ENCODE assay signal across 20 mouse cellular contexts in the genomic region with DNA sequence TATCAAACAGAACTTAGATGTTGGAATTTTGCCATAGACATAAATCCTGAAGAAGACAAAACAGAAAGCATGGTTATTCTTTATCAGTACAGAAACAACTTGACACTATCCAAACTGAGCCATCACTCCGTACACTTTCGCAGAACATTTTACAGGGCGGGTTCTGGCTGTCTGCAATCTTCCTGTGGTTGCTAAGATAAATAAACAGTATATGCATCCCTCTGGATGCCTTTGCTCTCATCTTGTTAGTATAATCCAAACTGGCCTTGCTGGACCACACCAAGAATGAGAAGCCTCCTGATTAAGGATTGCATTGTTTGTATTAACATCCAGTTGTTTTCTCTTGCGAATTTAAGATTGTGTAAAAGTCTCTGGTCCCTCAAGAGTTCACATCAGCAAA. TPM values are rescaled to one million over a fixed set of nuclear protein-coding genes. Genes with fewer than 3 reads are reported as not detected.
A peak's percentile ranks its signal among the peaks of the same experiment; 100 is the strongest.
DNase-seq lines count a peak whose midpoint lies in the region; ATAC-seq and TF ChIP-seq lines count a peak whose summit lies in the region.
"Had no signal": no experiment of that assay in that cellular context is flagged by ENCODE, and none has a peak within 500 bp of the region (broad histone marks: within the 10 kb centered on the region; RNA-seq: fewer than 3 reads in every experiment).

No protein-coding gene starts in this region.

- peak; percentile 46 for DNase-seq in kidney, postnatal 0 days (ENCODE audit: low spot score)
- no peak for DNase-seq in kidney, postnatal 4 days
- peak; percentile 69 for DNase-seq in NIH3T3 (ENCODE audit: low read depth)
- DNase-seq in intestine, embryonic 14.5 days (ENCODE audit: low spot score), result no peak
- DNase-seq in hindbrain, postnatal 0 days (ENCODE audit: low spot score), result no peak
- DNase-seq in cerebellum, postnatal 4 days (ENCODE audit: low spot score in 2 of 2), result no peak
- DNase-seq: adrenal gland, postnatal 14 days; cerebellum, adult 8-10 months; gastrocnemius, postnatal 10 days; heart, postnatal 14 days; left cerebral cortex, postnatal 4 days; thymus, postnatal 14 days had no signal

- H3K27me3 ChIP-seq in kidney, postnatal 0 days (ENCODE audit: insufficient read depth, low read length), result no peaks in the 10 kb centered on the region
- H3K27me3 ChIP-seq in intestine, embryonic 14.5 days (replicated peaks; ENCODE audit: control insufficient read depth, insufficient read depth, low read length), result no peaks in the 10 kb centered on the region
- H3K27me3 ChIP-seq in stomach, embryonic 16.5 days (ENCODE audit: control insufficient read depth, insufficient read depth, low read length), result no peaks in the 10 kb centered on the region
- no peaks in the 10 kb centered on the region for H3K27me3 ChIP-seq in hindbrain, postnatal 0 days (ENCODE audit: insufficient read depth, low read length)
- H3K27me3 ChIP-seq: hindbrain, embryonic 12.5 days; limb, embryonic 15.5 days; midbrain, embryonic 12.5 days had no signal

- H3K4me2 ChIP-seq in kidney, postnatal 0 days (ENCODE audit: low read length), result no peak overlapping the region
- no peak overlapping the region for H3K4me2 ChIP-seq in intestine, embryonic 14.5 days (ENCODE audit: low read length)
- H3K4me2 ChIP-seq in stomach, embryonic 16.5 days (ENCODE audit: low read depth, low read length), result no peak overlapping the region
- H3K4me2 ChIP-seq in hindbrain, postnatal 0 days (ENCODE audit: low read depth, low read length), result no peak overlapping the region
- H3K4me2 ChIP-seq: heart, embryonic 11.5 days; hindbrain, embryonic 12.5 days; limb, embryonic 15.5 days; midbrain, embryonic 12.5 days had no signal

- no peak for ATAC-seq in kidney, postnatal 0 days (replicated peaks; ENCODE audit: low FRiP score, low read depth)
- ATAC-seq in intestine, embryonic 14.5 days (replicated peaks; ENCODE audit: low FRiP score, low TSS enrichment, low read depth), result no peak
- peak; percentile 60; the same call in 1 of the 2 replicates for ATAC-seq in stomach, embryonic 16.5 days (ENCODE audit: insufficient read depth, low FRiP score)
- no peak for ATAC-seq in hindbrain, postnatal 0 days
- ATAC-seq: forebrain, embryonic 14.5 days; inflammation-experienced regulatory T-cells, adult 6 months had no signal

- H3K4me3 ChIP-seq in kidney, postnatal 0 days (replicated peaks; ENCODE audit: low read depth, low read length), result no peak overlapping the region
- H3K4me3 ChIP-seq in intestine, embryonic 14.5 days (ENCODE audit: low read depth, low read length), result no peak overlapping the region
- H3K4me3 ChIP-seq in stomach, embryonic 16.5 days (replicated peaks; ENCODE audit: low read length), result no peak overlapping the region
- no peak overlapping the region for H3K4me3 ChIP-seq in hindbrain, postnatal 0 days (ENCODE audit: low read length)
- H3K4me3 ChIP-seq: hindbrain, embryonic 12.5 days; limb, embryonic 15.5 days; midbrain, embryonic 12.5 days had no signal

- H3K9ac ChIP-seq in kidney, postnatal 0 days (ENCODE audit: low read depth, low read length), result no peak overlapping the region
- no peak overlapping the region for H3K9ac ChIP-seq in intestine, embryonic 14.5 days (ENCODE audit: low read length)
- H3K9ac ChIP-seq in stomach, embryonic 16.5 days (ENCODE audit: low read length), result no peak overlapping the region
- H3K9ac ChIP-seq in hindbrain, postnatal 0 days (replicated peaks; ENCODE audit: low read length), result no peak overlapping the region
- H3K9ac ChIP-seq: hindbrain, embryonic 12.5 days; limb, embryonic 15.5 days; midbrain, embryonic 12.5 days had no signal

- WGBS in kidney, postnatal 0 days, result 50% methylated on average over 4 of the region's 4 CpGs
- WGBS in intestine, embryonic 14.5 days, result 27% methylated on average over 4 of the region's 4 CpGs
- WGBS in stomach, embryonic 16.5 days, result 45% methylated on average over 4 of the region's 4 CpGs
- 83% methylated on average over 4 of the region's 4 CpGs for WGBS in hindbrain, postnatal 0 days

- no peaks in the 10 kb centered on the region for H3K9me3 ChIP-seq in kidney, postnatal 0 days (replicated peaks; ENCODE audit: low read length)
- no peaks in the 10 kb centered on the region for H3K9me3 ChIP-seq in intestine, embryonic 14.5 days (ENCODE audit: control insufficient read depth, low read length)
- H3K9me3 ChIP-seq in stomach, embryonic 16.5 days (replicated peaks; ENCODE audit: control insufficient read depth, low read length), result no peaks in the 10 kb centered on the region
- no peaks in the 10 kb centered on the region for H3K9me3 ChIP-seq in hindbrain, postnatal 0 days (ENCODE audit: low read length)
- H3K9me3 ChIP-seq: hindbrain, embryonic 12.5 days; limb, embryonic 15.5 days; midbrain, embryonic 12.5 days had no signal

- H3K36me3 ChIP-seq in kidney, postnatal 0 days (ENCODE audit: insufficient read depth, low read length), result no peaks in the 10 kb centered on the region
- H3K36me3 ChIP-seq in intestine, embryonic 14.5 days (ENCODE audit: control insufficient read depth, insufficient read depth, low read length), result no peaks in the 10 kb centered on the region
- no peaks in the 10 kb centered on the region for H3K36me3 ChIP-seq in stomach, embryonic 16.5 days (ENCODE audit: control insufficient read depth, insufficient read depth, low read length)
- no peaks in the 10 kb centered on the region for H3K36me3 ChIP-seq in hindbrain, postnatal 0 days (ENCODE audit: insufficient read depth, low read length)
- H3K36me3 ChIP-seq: hindbrain, embryonic 12.5 days; limb, embryonic 15.5 days; midbrain, embryonic 12.5 days had no signal

- no peak overlapping the region for H3K27ac ChIP-seq in kidney, postnatal 0 days
- peak overlapping the region; percentile 65 for H3K27ac ChIP-seq in intestine, embryonic 14.5 days (ENCODE audit: low read depth)
- peak overlapping the region; percentile 51; the same call in 1 of the 2 replicates for H3K27ac ChIP-seq in stomach, embryonic 16.5 days (ENCODE audit: low read length)
- H3K27ac ChIP-seq in hindbrain, postnatal 0 days, result no peak overlapping the region
- H3K27ac ChIP-seq: hindbrain, embryonic 12.5 days; limb, embryonic 15.5 days; midbrain, embryonic 12.5 days had no signal

- no peaks in the 10 kb centered on the region for H3K4me1 ChIP-seq in kidney, postnatal 0 days (replicated peaks; ENCODE audit: insufficient read depth, low read length)
- H3K4me1 ChIP-seq in intestine, embryonic 14.5 days (replicated peaks; ENCODE audit: control insufficient read depth, insufficient read depth, low read length), result peaks cover 11% of the 10 kb centered on the region
- no peaks in the 10 kb centered on the region for H3K4me1 ChIP-seq in stomach, embryonic 16.5 days (ENCODE audit: control insufficient read depth, insufficient read depth, low read length)
- no peaks in the 10 kb centered on the region for H3K4me1 ChIP-seq in hindbrain, postnatal 0 days (ENCODE audit: insufficient read depth, low read length)
- H3K4me1 ChIP-seq: hindbrain, embryonic 12.5 days; limb, embryonic 15.5 days; midbrain, embryonic 12.5 days had no signal

- TF ChIP-seq CTCF in kidney, postnatal 0 days (IDR thresholded peaks at IDR 0.05; ENCODE audit: low read depth), result no peak
- TF ChIP-seq CTCF in hindbrain, postnatal 0 days (IDR thresholded peaks at IDR 0.05; ENCODE audit: low read depth), result no peak

RNA-seq across cellular contexts. Expression of a gene that starts 29.2 kb away (rescaled TPM):
- 19.8 and 21.6 TPM in 2 replicates for polyA plus RNA-seq in kidney, postnatal 0 days (2015; fragmentation: Nextera tagmentation; extraction: Ambion mirVana)
- polyA plus RNA-seq in intestine, embryonic 14.5 days (2014; fragmentation: Nextera tagmentation; extraction: Ambion mirVana), result 248 and 293 TPM in 2 replicates
- 301 and 315 TPM in 2 replicates for polyA plus RNA-seq in stomach, embryonic 16.5 days (2015; fragmentation: Nextera tagmentation; extraction: Ambion mirVana)
- total RNA-seq in hindbrain, postnatal 0 days (2014; rRNA removed), result 5.3 TPM in 2 replicates
- 13.4 and 14.0 TPM in 2 replicates for polyA plus RNA-seq in hindbrain, postnatal 0 days (2015; fragmentation: Nextera tagmentation; extraction: Ambion mirVana)
- total RNA-seq: granulocyte monocyte progenitor cell, adult 5-6 weeks had no signal
- polyA plus RNA-seq: inflammation-experienced regulatory T-cells, adult 6 months had no signal

RNA-seq across cellular contexts. Expression of a gene that starts 56.3 kb away (rescaled TPM):
- polyA plus RNA-seq in kidney, postnatal 0 days (2015; fragmentation: Nextera tagmentation; extraction: Ambion mirVana), result 186 and 199 TPM in 2 replicates
- 303 and 329 TPM in 2 replicates for polyA plus RNA-seq in intestine, embryonic 14.5 days (2014; fragmentation: Nextera tagmentation; extraction: Ambion mirVana)
- 772 and 849 TPM in 2 replicates for polyA plus RNA-seq in stomach, embryonic 16.5 days (2015; fragmentation: Nextera tagmentation; extraction: Ambion mirVana)
- 46.8 and 47.8 TPM in 2 replicates for total RNA-seq in hindbrain, postnatal 0 days (2014; rRNA removed)
- 73.9 and 76.2 TPM in 2 replicates for polyA plus RNA-seq in hindbrain, postnatal 0 days (2015; fragmentation: Nextera tagmentation; extraction: Ambion mirVana)
- total RNA-seq: granulocyte monocyte progenitor cell, adult 5-6 weeks had no signal
- polyA plus RNA-seq: inflammation-experienced regulatory T-cells, adult 6 months had no signal

Comparison
In these comparisons a context has a peak if more than half of its experiments do, and no peak if none do; other contexts are left out.
1. DNase-seq: peak in kidney, postnatal 0 days (single experiment) and NIH3T3 (single experiment); none in kidney, postnatal 4 days (0 of 2), intestine, embryonic 14.5 days (single experiment), hindbrain, postnatal 0 days (single experiment) and cerebellum, postnatal 4 days (0 of 2).
2. H3K27ac ChIP-seq: peak in intestine, embryonic 14.5 days (single experiment) and stomach, embryonic 16.5 days (single experiment); none in kidney, postnatal 0 days (single experiment) and hindbrain, postnatal 0 days (single experiment).
3. RNA of a gene that starts 29.2 kb away (polyA plus RNA-seq): 301 to 315 TPM in stomach, embryonic 16.5 days and 248 to 293 TPM in intestine, embryonic 14.5 days; 19.8 to 21.6 TPM in kidney, postnatal 0 days and 13.4 to 14.0 TPM in hindbrain, postnatal 0 days; every median in the first group is over 10 times any median in the second.